ENCODE assay signal across 9 mouse cellular contexts in the genomic region with DNA sequence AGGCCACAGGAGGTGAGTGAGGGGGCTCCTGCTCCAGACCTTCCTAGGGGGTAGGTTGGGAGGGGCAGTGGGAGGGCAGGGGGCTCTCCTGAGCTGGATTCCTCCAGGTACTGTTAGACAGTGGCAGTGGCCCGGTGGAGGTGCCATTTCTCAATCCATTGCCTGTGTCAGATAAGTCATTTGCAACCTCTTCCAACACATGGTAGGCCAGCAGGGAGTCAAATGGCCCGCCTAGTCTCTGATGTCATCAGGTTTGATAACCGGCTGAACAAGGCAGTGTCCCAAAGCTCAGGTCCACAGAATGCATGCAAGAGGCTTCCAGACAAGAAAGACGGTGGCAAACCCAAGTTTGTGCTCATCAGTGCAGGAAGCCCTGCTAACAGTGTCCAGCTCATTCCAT. TPM values are rescaled to one million over a fixed set of nuclear protein-coding genes. Genes with fewer than 3 reads are reported as not detected.
DNase-seq lines count a peak whose midpoint lies in the region; ATAC-seq lines count a peak whose summit lies in the region.
"Had no signal": no experiment of that assay in that cellular context is flagged by ENCODE, and none has a peak within 500 bp of the region (broad histone marks: within the 10 kb centered on the region; RNA-seq: fewer than 3 reads in every experiment).

No protein-coding gene starts in this region.

- no peaks in the 10 kb centered on the region for H3K36me3 ChIP-seq in kidney, embryonic 15.5 days
- no peaks in the 10 kb centered on the region for H3K36me3 ChIP-seq in embryonic facial prominence, embryonic 11.5 days (replicated peaks; ENCODE audit: control insufficient read depth, insufficient read depth, low read depth, low read length)
- no peaks in the 10 kb centered on the region for H3K36me3 ChIP-seq in limb, embryonic 10.5 days
- H3K36me3 ChIP-seq in midbrain, embryonic 16.5 days (ENCODE audit: control insufficient read depth, insufficient read depth, low read length) = peaks cover 9% of the 10 kb centered on the region

- no peak overlapping the region for H3K27ac ChIP-seq in kidney, embryonic 15.5 days
- no peak overlapping the region for H3K27ac ChIP-seq in embryonic facial prominence, embryonic 11.5 days (replicated peaks; ENCODE audit: low read depth, low read length)
- peak overlapping the region; percentile 54; the same call in 1 of the 2 replicates for H3K27ac ChIP-seq in limb, embryonic 10.5 days
- H3K27ac ChIP-seq in midbrain, embryonic 16.5 days (ENCODE audit: low read length) = no peak overlapping the region

- H3K9ac ChIP-seq in kidney, embryonic 15.5 days = no peak overlapping the region; the same call in 1 of the 2 replicates
- H3K9ac ChIP-seq in embryonic facial prominence, embryonic 11.5 days (replicated peaks; ENCODE audit: low read length) = no peak overlapping the region
- H3K9ac ChIP-seq in midbrain, embryonic 16.5 days (ENCODE audit: low read depth, low read length) = peak overlapping the region; percentile 67

- no peak for DNase-seq in kidney, adult 8-10 months
- no peak for DNase-seq in embryonic facial prominence, embryonic 11.5 days (ENCODE audit: low spot score)
- no peak for DNase-seq in limb, embryonic 10.5 days (ENCODE audit: low spot score)
- no peak for DNase-seq in left cerebral cortex, postnatal 4 days
- DNase-seq in urinary bladder, postnatal 10 days (ENCODE audit: low spot score) = no peak
- no peak for DNase-seq in urinary bladder, adult 2 months (ENCODE audit: low spot score)

- H3K4me1 ChIP-seq in kidney, embryonic 15.5 days = peaks cover 14% of the 10 kb centered on the region
- peaks cover 3% of the 10 kb centered on the region; the same call in 1 of the 2 replicates for H3K4me1 ChIP-seq in embryonic facial prominence, embryonic 11.5 days (ENCODE audit: control insufficient read depth, insufficient read depth, low read length)
- peaks cover 23% of the 10 kb centered on the region for H3K4me1 ChIP-seq in limb, embryonic 10.5 days
- H3K4me1 ChIP-seq in midbrain, embryonic 16.5 days (ENCODE audit: control insufficient read depth, insufficient read depth, low read length) = peaks cover 9% of the 10 kb centered on the region

- ATAC-seq in kidney, embryonic 15.5 days (replicated peaks; ENCODE audit: low FRiP score) = no peak
- ATAC-seq in embryonic facial prominence, embryonic 11.5 days (replicated peaks; ENCODE audit: insufficient number of reproducible peaks, low FRiP score, low TSS enrichment, low read depth) = no peak
- 0 out of 2 replicates have a peak, but pooled peaks have one; percentile 8 for ATAC-seq in midbrain, embryonic 16.5 days

- H3K27me3 ChIP-seq in kidney, embryonic 15.5 days = peaks cover 87% of the 10 kb centered on the region
- H3K27me3 ChIP-seq in embryonic facial prominence, embryonic 11.5 days (ENCODE audit: control insufficient read depth, insufficient read depth, low read length) = peaks cover 44% of the 10 kb centered on the region
- peaks cover 93% of the 10 kb centered on the region for H3K27me3 ChIP-seq in limb, embryonic 10.5 days (ENCODE audit: low read depth, poor library complexity, severe bottlenecking)
- peaks cover 34% of the 10 kb centered on the region for H3K27me3 ChIP-seq in midbrain, embryonic 16.5 days (ENCODE audit: control insufficient read depth, insufficient read depth, low read depth, low read length)

- whole genome bisulfite sequencing in kidney, embryonic 15.5 days = 11% methylated on average over 4 of the region's 4 CpGs
- 20% methylated on average over 4 of the region's 4 CpGs for WGBS in embryonic facial prominence, embryonic 11.5 days
- 8% methylated on average over 4 of the region's 4 CpGs for WGBS in limb, embryonic 10.5 days
- WGBS in midbrain, embryonic 16.5 days = 25% methylated on average over 4 of the region's 4 CpGs

- no peaks in the 10 kb centered on the region for H3K9me3 ChIP-seq in kidney, embryonic 15.5 days (replicated peaks)
- no peaks in the 10 kb centered on the region for H3K9me3 ChIP-seq in embryonic facial prominence, embryonic 11.5 days (replicated peaks; ENCODE audit: control insufficient read depth, low read length)
- H3K9me3 ChIP-seq in limb, embryonic 10.5 days (replicated peaks) = no peaks in the 10 kb centered on the region
- no peaks in the 10 kb centered on the region for H3K9me3 ChIP-seq in midbrain, embryonic 16.5 days (replicated peaks; ENCODE audit: control insufficient read depth, low read length, poor library complexity, severe bottlenecking)

- peak overlapping the region; percentile 88 for H3K4me2 ChIP-seq in kidney, embryonic 15.5 days
- peak overlapping the region; percentile 89 for H3K4me2 ChIP-seq in embryonic facial prominence, embryonic 11.5 days (ENCODE audit: low read depth, low read length)
- peak overlapping the region; percentile 94 for H3K4me2 ChIP-seq in midbrain, embryonic 16.5 days (ENCODE audit: low read length)

- H3K4me3 ChIP-seq in kidney, embryonic 15.5 days (replicated peaks) = peak overlapping the region; percentile 44
- H3K4me3 ChIP-seq in embryonic facial prominence, embryonic 11.5 days (ENCODE audit: low read depth, low read length) = peak overlapping the region; percentile 43; the same call in 1 of the 2 replicates
- H3K4me3 ChIP-seq in limb, embryonic 10.5 days = peak overlapping the region; percentile 56
- H3K4me3 ChIP-seq in midbrain, embryonic 16.5 days (ENCODE audit: low read depth, low read length) = peak overlapping the region; percentile 48

- intact Hi-C loops in left cerebral cortex, postnatal 4 days (cut with DNase I) = no loop called here

RNA-seq across cellular contexts. Expression of gene Pak6, which starts 14.7 kb away (rescaled TPM):
- 0.84 and 1.3 TPM in 2 replicates for polyA plus RNA-seq in kidney, embryonic 15.5 days (2015; fragmentation: Nextera tagmentation; extraction: Ambion mirVana)
- polyA plus RNA-seq in embryonic facial prominence, embryonic 11.5 days (2014; fragmentation: Nextera tagmentation; extraction: Ambion mirVana) = 0.50 and 0.92 TPM in 2 replicates
- polyA plus RNA-seq in limb, embryonic 10.5 days (2016; fragmentation: Nextera tagmentation; extraction: Ambion mirVana) = 0.65 and 0.75 TPM in 2 replicates
- polyA plus RNA-seq in midbrain, embryonic 16.5 days (2015; fragmentation: Nextera tagmentation; extraction: Ambion mirVana) = 62.7 and 65.5 TPM in 2 replicates
- total RNA-seq in left cerebral cortex, postnatal 4 days (2021) = 100 to 1,000 TPM; 142 to 154 TPM
- 12.3 and 12.7 TPM in 2 replicates for polyA plus RNA-seq in urinary bladder, adult 2 months (2012; rRNA removed)

RNA-seq across cellular contexts. Expression of gene Ankrd63, which starts 25.9 kb away (rescaled TPM):
- 0.28 and 0.39 TPM in 2 replicates for polyA plus RNA-seq in kidney, embryonic 15.5 days (2015; fragmentation: Nextera tagmentation; extraction: Ambion mirVana)
- polyA plus RNA-seq in embryonic facial prominence, embryonic 11.5 days (2014; fragmentation: Nextera tagmentation; extraction: Ambion mirVana) = 0.04 TPM in 1 of 2 replicates, not detected in the other
- polyA plus RNA-seq in limb, embryonic 10.5 days (2016; fragmentation: Nextera tagmentation; extraction: Ambion mirVana) = not detected in 2 replicates
- polyA plus RNA-seq in midbrain, embryonic 16.5 days (2015; fragmentation: Nextera tagmentation; extraction: Ambion mirVana) = not detected in 2 replicates
- total RNA-seq in left cerebral cortex, postnatal 4 days (2021) = 1 to 10 TPM; 2.2 to 2.5 TPM
- 0.69 and 0.93 TPM in 2 replicates for polyA plus RNA-seq in urinary bladder, adult 2 months (2012; rRNA removed)
- polyA plus RNA-seq: limb, embryonic 11.5 days had no signal

RNA-seq across cellular contexts. Expression of gene Plcb2, which starts 50.4 kb away (rescaled TPM):
- 1.5 and 1.9 TPM in 2 replicates for polyA plus RNA-seq in kidney, embryonic 15.5 days (2015; fragmentation: Nextera tagmentation; extraction: Ambion mirVana)
- polyA plus RNA-seq in embryonic facial prominence, embryonic 11.5 days (2014; fragmentation: Nextera tagmentation; extraction: Ambion mirVana) = 0.22 and 0.40 TPM in 2 replicates
- polyA plus RNA-seq in limb, embryonic 10.5 days (2016; fragmentation: Nextera tagmentation; extraction: Ambion mirVana) = 0.28 and 0.36 TPM in 2 replicates
- polyA plus RNA-seq in midbrain, embryonic 16.5 days (2015; fragmentation: Nextera tagmentation; extraction: Ambion mirVana) = 0.44 and 0.50 TPM in 2 replicates
- total RNA-seq in left cerebral cortex, postnatal 4 days (2021) = 1 to 10 TPM; 1.8 to 2.1 TPM
- 2.6 and 3.0 TPM in 2 replicates for polyA plus RNA-seq in urinary bladder, adult 2 months (2012; rRNA removed)
